Mouse (Mus musculus) heart, postnatal 0 days (tissue): ENCODE data around the gene Ccdc85a.

Source experiments
- CTCF ChIP-seq: IDR thresholded peaks from 2 replicates; pipeline ENCODE4 v1.5.1; 2016; ENCODE audit warnings: antibody characterized with exemption, control low read depth, low read depth
- EP300 ChIP-seq: IDR thresholded peaks from 2 replicates; pipeline ENCODE4 v1.6.1; 2016; ENCODE audit warnings: antibody characterized with exemption, low read depth

- no peak for TF ChIP-seq CTCF
- TF ChIP-seq EP300 = no peak
These were observed 49.0 kb upstream of the Ccdc85a start for GRCm38 (mm10) chr11:28633093-28633492.
